Mouse (Mus musculus) CH12.LX (cell line): ENCODE data around the gene Babam1.
"Not testable (repeated sequence)": the region's sequence is repeated elsewhere in the genome, so short reads cannot be mapped to it uniquely, and the experiment has no call there.

ENCODE experiments used
- CTCF ChIP-seq, 2 experiments: IDR thresholded peaks in 1 of 2; conservative IDR thresholded peaks in 1 of 2; 2 replicates each; pipeline ENCODE4 v1.5.1; 2011 to 2012; ENCODE audit warnings: low read depth in 2 of 2, low read length in 2 of 2, improper control_type of control experiment in 1 of 2, inconsistent platforms in 1 of 2, mild to moderate bottlenecking in 1 of 2, moderate library complexity in 1 of 2
- MAX ChIP-seq: IDR thresholded peaks from 2 replicates; pipeline ENCODE4 v1.6.1; 2011; ENCODE audit warnings: low read length, improper control_type of control experiment
- NELFE ChIP-seq: IDR thresholded peaks from 2 replicates; pipeline ENCODE4 v1.6.1; 2011; ENCODE audit warnings: low read depth, low read length, improper control_type of control experiment

- TF ChIP-seq MAX; CTCF (conservative IDR thresholded peaks at IDR 0.05 in 1 of 2, IDR thresholded peaks at IDR 0.05 in 1 of 2; ENCODE audit: low read depth in 2 of 2, low read length in 2 of 2); NELFE: not testable (repeated sequence)
Measured at GRCm38 (mm10) chr8:71432935-71433334, 36.3 kb downstream of the Babam1 start.
